8 mouse cellular contexts compared by ENCODE assay signal in genomic region chr16:43801791-43802307, GRCm38 (mm10). TPM values are rescaled to one million over a fixed set of nuclear protein-coding genes. Genes with fewer than 3 reads are reported as not detected.
A peak's percentile ranks its signal among the peaks of the same experiment; 100 is the strongest.
DNase-seq lines count a peak whose midpoint lies in the region; ATAC-seq lines count a peak whose summit lies in the region.

No protein-coding gene starts in this region.

- H3K9ac ChIP-seq in forebrain, embryonic 11.5 days (ENCODE audit: low read length) = peak overlapping the region; percentile 40; the same call in 1 of the 2 replicates
- H3K9ac ChIP-seq in heart, embryonic 16.5 days (ENCODE audit: low read length) = peak overlapping the region; percentile 61

- 2% methylated on average over 18 of the region's 18 CpGs for WGBS in forebrain, embryonic 11.5 days
- WGBS in heart, embryonic 16.5 days = 2% methylated on average over 18 of the region's 18 CpGs

- peak; percentile 36 for DNase-seq in brain, embryonic 18.5 days (ENCODE audit: low read depth, low spot score)
- DNase-seq in forebrain, embryonic 11.5 days (ENCODE audit: low spot score) = peak; percentile 84
- DNase-seq in kidney, postnatal 25 days = peak; percentile 64 to 78
- peak; percentile 65 to 76 for DNase-seq in lung, adult 18-20 months
- peak; percentile 57 to 60 for DNase-seq in thymus, adult 18-20 months

- H3K4me2 ChIP-seq in forebrain, embryonic 11.5 days (ENCODE audit: low read depth, low read length, severe bottlenecking) = peak overlapping the region; percentile 57
- H3K4me2 ChIP-seq in heart, embryonic 16.5 days (ENCODE audit: low read depth, low read length) = peak overlapping the region; percentile 64

- H3K36me3 ChIP-seq in forebrain, embryonic 11.5 days (ENCODE audit: control insufficient read depth, insufficient read depth, low read length) = no peaks in the 10 kb centered on the region
- H3K36me3 ChIP-seq in heart, embryonic 16.5 days (ENCODE audit: control insufficient read depth, insufficient read depth) = no peaks in the 10 kb centered on the region

- no peaks in the 10 kb centered on the region for H3K27me3 ChIP-seq in forebrain, embryonic 11.5 days (ENCODE audit: control insufficient read depth, insufficient read depth, low read length)
- no peaks in the 10 kb centered on the region for H3K27me3 ChIP-seq in heart, embryonic 16.5 days (ENCODE audit: control insufficient read depth, insufficient read depth, low read length)

- H3K9me3 ChIP-seq in forebrain, embryonic 11.5 days (ENCODE audit: control insufficient read depth, low read length) = peaks cover 3% of the 10 kb centered on the region
- no peaks in the 10 kb centered on the region for H3K9me3 ChIP-seq in heart, embryonic 16.5 days (replicated peaks; ENCODE audit: control insufficient read depth, low read length)

- ATAC-seq in CD4-positive, CD25-positive, alpha-beta regulatory T cell, adult 4 months = peak; percentile 91
- ATAC-seq in forebrain, embryonic 11.5 days (replicated peaks; ENCODE audit: low FRiP score) = peak; percentile 42
- peak; percentile 85 for ATAC-seq in heart, embryonic 16.5 days (replicated peaks; ENCODE audit: extremely low read depth, insufficient read depth, low FRiP score)
- peak; percentile 68 for ATAC-seq in neutrophil, adult 5-6 weeks (ENCODE audit: extremely low read depth, insufficient number of reproducible peaks, low FRiP score, poor library complexity, severe bottlenecking)

- no peak overlapping the region for H3K27ac ChIP-seq in forebrain, embryonic 11.5 days (ENCODE audit: low read depth, low read length)
- peak overlapping the region; percentile 64 for H3K27ac ChIP-seq in heart, embryonic 16.5 days (ENCODE audit: low read length)

- peak overlapping the region; percentile 24 for H3K4me3 ChIP-seq in forebrain, embryonic 11.5 days (ENCODE audit: low read depth, low read length)
- peak overlapping the region; percentile 43 for H3K4me3 ChIP-seq in heart, embryonic 16.5 days (ENCODE audit: low read length)

- peaks cover 16% of the 10 kb centered on the region; the same call in 1 of the 2 replicates for H3K4me1 ChIP-seq in forebrain, embryonic 11.5 days (replicated peaks; ENCODE audit: control insufficient read depth, insufficient read depth, low read length)
- peaks cover 18% of the 10 kb centered on the region for H3K4me1 ChIP-seq in heart, embryonic 16.5 days (ENCODE audit: control insufficient read depth, insufficient read depth, low read length)

RNA-seq across cellular contexts. Expression of gene Drd3, which starts 48.0 kb away (rescaled TPM):
- polyA plus RNA-seq in CD4-positive, CD25-positive, alpha-beta regulatory T cell, adult 4 months (2017; shearing (Covaris generic)) = not detected
- polyA plus RNA-seq in forebrain, embryonic 11.5 days (2014; fragmentation: Nextera tagmentation; extraction: Ambion mirVana) = 0.11 and 0.19 TPM in 2 replicates
- not detected in 2 replicates for polyA plus RNA-seq in heart, embryonic 16.5 days (2015; fragmentation: Nextera tagmentation; extraction: Ambion mirVana)
- total RNA-seq in neutrophil, adult 5-6 weeks (2017) = not detected in 2 replicates
